Mouse (Mus musculus): ENCODE results near the gene Cdh23.

- no peak for TF ChIP-seq POLR2A (IDR thresholded peaks at IDR 0.05; ENCODE audit: insufficient read length, low read depth)
- no peak for TF ChIP-seq MYOD1 (IDR thresholded peaks at IDR 0.05; ENCODE audit: control insufficient read depth in 1 of 3, insufficient read length in 2 of 3, low read depth in 2 of 3)
- TF ChIP-seq USF1 (IDR thresholded peaks at IDR 0.05; ENCODE audit: low read depth): no peak
- TF ChIP-seq CEBPB (IDR thresholded peaks at IDR 0.05; ENCODE audit: insufficient read depth, poor library complexity, severe bottlenecking): no peak
- TF ChIP-seq E2F4 (IDR thresholded peaks at IDR 0.05; ENCODE audit: insufficient read depth): no peak
- no peak for TF ChIP-seq TCF3 (IDR thresholded peaks at IDR 0.05; ENCODE audit: insufficient read length, low read depth)
- no peak for TF ChIP-seq MAX (IDR thresholded peaks at IDR 0.05; ENCODE audit: low read depth)
- TF ChIP-seq POLR2AphosphoS2 (IDR thresholded peaks at IDR 0.05; ENCODE audit: insufficient read length, low read depth): no peak
- no peak for TF ChIP-seq TCF12 (IDR thresholded peaks at IDR 0.05; ENCODE audit: insufficient read depth, poor library complexity, severe bottlenecking)
- no peak for TF ChIP-seq SRF (IDR thresholded peaks at IDR 0.05; ENCODE audit: control insufficient read depth, insufficient read length, low read depth)
- no peak for TF ChIP-seq REST (IDR thresholded peaks at IDR 0.05; ENCODE audit: insufficient read depth, insufficient read length)
- TF ChIP-seq MYOG (IDR thresholded peaks at IDR 0.05; ENCODE audit: control insufficient read depth in 1 of 3, insufficient read depth in 1 of 3, insufficient read length in 2 of 3, low read depth in 2 of 3): no peak
These were observed 46.7 kb upstream of the Cdh23 start for GRCm38 (mm10) chr10:60742942-60743341.

Measured in myocyte (in vitro differentiated cells).